Mouse (Mus musculus) testis, adult 2 months (tissue): ENCODE data around the gene Atxn1.

Experiments used
- CTCF ChIP-seq: fragments of 200-500 bp; IDR thresholded peaks from 2 replicates; pipeline ENCODE4 v1.5.1; 2012; ENCODE audit warnings: low read depth, mild to moderate bottlenecking, inconsistent platforms, low read length, moderate library complexity; ENCODE audit not compliant: control insufficient read depth, insufficient read depth, insufficient replicate concordance
- POLR2A ChIP-seq: fragments of 200-500 bp; IDR thresholded peaks from 2 replicates; pipeline ENCODE4 v1.6.1; 2012; ENCODE audit warnings: low read depth, mild to moderate bottlenecking, inconsistent platforms, low read length, moderate library complexity; ENCODE audit not compliant: control insufficient read depth

GRCm38 (mm10) chr13:45505546-45505945 lies 459.3 kb downstream of the Atxn1 start:
- TF ChIP-seq CTCF: no peak
- TF ChIP-seq POLR2A: no peak
